Mouse (Mus musculus): ENCODE data around the gene Pygo1.

The Pygo1 gene

DNA sequence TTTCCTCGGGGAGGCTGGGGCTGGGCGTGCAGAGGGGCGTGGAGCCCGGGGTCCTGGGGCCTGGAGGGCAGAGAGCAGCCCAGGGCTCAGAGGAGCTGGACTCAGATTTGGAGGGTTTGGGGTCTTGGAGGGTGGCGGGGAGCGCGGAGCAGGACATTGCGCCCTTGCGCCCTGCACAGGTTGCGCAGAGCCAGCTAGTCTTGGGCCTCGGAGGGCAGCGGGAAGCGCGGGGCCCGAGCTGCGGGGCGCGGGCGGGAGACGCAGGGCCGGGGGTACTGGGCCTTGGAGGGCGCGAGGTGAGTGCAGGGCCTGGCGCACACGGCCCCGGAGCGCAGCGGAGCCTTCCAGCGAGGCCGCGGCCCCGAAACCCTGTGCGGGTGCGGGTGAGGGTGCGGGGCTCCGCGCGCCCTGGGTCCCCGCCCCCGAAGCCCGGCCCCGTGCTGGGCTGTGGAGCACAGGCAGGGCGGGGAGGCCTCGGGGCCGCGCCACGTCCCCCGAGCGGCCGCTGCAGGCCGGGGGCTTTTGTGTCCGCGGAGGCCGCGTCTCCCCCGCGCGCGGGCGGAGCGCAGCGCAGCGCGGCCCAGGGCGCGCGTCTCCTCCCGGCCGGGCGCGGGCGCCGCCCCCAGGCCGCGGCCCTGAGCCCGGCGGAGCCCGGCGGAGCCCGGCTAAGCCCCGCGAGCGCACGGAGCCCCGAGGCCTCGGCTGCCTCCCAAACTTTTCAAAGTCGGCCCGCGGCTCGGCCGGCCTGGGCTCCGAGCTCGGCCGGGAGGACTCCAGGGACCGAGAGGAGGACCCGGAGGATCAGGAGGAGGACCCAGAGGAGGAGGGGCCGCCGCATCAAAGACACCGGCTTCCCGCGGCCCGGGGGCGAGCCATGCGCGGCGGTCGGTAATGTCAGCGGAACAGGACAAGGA is at the start of gene Pygo1:
Gene Pygo1, plus strand, starts transcription at position 625 of the 914 bp plus-strand sequence.
- DNase-seq (ENCODE audit: low spot score in 2 of 2): peak; percentile 32 to 40

DNA sequence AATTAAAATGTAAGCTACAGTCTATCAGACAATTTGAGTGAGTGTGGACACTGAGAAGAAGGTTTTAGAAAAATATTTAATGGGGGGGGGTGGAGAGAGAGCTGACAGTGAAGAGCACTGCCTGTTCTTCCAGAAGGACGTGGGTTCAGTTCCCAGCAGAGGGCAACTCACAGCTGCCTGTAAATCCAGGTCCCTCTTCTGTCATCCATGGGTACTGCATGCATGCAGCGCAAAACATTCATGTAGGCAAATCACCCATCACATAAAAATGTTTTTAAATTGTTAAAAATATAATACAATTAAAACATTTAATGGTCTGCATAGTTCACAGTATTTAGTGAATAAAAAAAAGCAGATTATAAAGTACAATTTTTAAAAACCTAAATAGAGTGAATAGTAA is 49.6 kb upstream of the Pygo1 start:
- DNase-seq (ENCODE audit: low spot score in 2 of 2): no peak

DNA sequence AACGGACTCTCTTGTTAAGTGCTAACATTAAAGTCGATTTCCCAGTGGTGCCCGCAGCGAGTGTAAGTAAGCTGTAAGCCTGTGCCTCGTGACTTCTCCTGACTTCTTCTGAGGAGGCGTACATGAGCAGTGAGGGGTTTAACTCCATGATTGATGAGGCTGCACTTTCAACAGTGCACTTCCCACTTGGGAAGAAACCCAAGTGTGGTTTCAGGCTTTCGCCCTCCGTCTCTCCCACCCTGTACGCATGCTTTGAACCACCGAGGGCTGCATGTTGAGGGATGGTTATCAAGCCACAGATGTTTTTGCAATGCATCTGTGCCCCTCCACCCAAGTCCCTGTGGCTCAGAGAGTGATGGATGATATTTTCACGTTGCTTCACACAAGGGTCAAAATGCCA is 47.5 kb upstream of the Pygo1 start:
- DNase-seq (ENCODE audit: low spot score in 2 of 2): no peak

DNA sequence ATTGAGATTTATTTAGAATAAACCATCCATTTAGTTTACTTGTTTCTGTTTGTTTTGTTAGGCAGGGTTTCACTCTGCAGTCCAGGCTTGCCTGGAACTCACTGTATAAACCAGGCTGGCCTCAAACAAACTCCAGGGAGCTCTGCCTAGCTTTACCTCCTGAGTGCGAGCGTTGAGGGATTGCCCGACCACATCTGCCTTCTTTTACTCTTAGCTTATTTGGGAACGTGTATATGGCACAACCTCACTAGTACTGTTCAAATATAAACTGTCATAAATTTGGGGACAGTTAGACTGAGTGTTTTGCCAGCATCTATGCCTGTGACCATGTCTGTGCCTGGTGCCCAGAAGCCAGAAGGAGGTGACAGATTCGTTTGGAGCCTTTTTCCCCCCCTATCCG is 46.8 kb upstream of the Pygo1 start:
- no peak for DNase-seq (ENCODE audit: low spot score in 2 of 2)

DNA sequence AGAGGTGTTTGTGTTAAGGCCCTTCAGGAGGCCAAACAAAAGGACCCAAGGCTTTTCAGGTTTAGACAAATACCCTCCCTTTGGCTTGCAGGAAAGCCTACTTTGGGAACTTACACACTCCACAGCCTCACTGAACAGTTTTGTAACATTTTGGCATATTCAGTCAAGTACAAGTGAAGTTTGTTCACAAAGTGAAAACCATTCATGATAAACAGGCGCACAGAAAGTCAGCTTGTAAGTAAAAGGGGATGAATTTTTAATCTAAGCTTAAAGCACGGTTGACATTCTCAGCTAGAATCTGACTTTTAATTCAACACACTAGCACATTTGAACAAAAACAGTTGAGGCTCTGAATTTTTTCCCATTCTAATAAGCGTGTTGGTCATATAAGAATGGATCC is 45.8 kb upstream of the Pygo1 start:
- no peak for DNase-seq (ENCODE audit: low spot score in 2 of 2)

DNA sequence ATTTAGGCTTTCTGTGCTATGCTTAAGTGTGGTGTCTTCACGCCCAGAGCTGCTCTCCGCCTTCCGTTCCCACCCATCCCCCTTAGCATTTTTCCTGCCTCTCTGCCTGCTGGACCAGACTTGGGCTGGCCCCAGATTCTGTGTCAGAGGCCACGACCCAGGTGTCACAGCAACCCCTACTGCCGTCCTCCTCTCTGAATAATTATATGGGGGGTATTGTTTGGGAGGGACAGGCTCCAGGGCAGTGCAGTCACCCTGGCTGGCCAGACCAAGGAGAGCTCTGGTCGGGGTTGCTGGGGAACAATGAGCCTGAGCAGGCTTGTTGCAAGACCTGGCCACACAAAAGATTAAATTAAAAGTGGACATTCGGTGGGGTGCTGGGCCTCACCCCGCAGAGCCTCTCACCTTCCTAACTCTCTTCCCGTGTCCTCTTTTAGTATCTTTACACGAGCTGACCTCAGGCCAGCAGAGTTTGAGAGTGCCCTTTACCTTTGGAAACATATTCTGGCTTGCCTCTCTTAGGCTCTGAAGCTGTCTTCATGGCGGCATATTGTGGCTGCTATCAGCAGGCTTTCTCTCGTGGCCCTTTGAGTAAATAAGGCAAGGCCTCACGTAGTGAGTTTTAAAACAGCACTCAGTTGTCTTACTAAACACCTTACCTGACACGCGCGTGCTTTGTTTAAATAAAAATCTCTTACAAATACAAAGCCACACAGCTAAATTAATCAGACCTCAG is 45.1 kb upstream of the Pygo1 start:
- DNase-seq (ENCODE audit: low spot score in 2 of 2): no peak

DNA sequence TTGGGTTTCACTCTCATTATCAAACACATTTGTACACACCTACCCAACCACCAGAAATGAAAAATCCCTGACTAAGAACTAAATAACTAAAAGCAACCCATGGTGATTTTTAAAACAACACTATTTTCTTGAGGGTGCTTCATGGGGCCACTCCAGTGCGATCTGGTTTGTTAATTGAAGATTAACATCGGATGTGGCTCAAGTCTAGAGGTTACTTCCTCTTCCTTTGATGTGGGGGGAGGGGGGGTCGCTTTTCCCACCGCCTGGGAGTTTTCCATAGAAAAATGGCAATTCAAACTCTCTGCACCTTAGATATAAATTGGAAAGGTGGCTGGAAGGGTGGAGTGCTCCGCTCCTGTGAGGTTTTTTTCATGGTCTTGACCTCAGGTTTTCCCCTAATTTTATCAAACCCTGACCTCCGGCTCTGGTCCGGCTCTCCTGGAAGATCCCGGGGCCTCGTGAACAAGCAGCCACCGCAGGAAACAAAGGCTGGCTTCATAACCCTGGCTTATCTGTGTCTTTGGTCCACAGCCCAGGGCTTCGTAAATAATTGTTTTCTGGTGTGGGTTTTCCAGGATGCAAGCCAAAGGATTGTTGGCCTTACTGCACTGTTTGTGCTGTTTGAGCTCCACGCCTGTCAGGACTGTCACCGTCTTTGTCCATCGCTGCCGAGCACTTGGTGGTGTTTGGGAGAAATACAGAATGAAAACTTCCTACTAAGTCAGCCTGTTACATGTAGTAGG is 44.2 kb upstream of the Pygo1 start:
- no peak for DNase-seq (ENCODE audit: low spot score in 2 of 2)

DNA sequence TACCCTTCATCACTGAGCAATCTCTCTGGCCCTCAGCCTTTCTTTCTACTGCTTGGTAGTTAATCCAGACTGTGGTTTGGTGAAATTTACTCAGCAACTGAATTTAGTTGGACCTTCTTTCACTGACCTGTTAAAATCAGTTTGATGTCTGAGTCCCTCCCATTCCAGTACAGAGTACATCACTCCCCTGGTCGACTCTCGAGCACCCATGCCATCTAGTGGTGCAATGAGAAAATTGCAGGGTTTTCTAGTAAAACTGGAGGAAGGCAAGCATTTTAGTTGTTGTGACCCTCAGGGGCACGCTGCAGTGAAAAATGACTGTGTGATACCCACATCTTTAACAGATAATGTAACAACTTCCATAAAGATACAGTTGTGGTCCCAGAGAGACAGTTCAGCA is 41.5 kb upstream of the Pygo1 start:
- DNase-seq (ENCODE audit: low spot score in 2 of 2): peak; percentile 52 to 74

DNA sequence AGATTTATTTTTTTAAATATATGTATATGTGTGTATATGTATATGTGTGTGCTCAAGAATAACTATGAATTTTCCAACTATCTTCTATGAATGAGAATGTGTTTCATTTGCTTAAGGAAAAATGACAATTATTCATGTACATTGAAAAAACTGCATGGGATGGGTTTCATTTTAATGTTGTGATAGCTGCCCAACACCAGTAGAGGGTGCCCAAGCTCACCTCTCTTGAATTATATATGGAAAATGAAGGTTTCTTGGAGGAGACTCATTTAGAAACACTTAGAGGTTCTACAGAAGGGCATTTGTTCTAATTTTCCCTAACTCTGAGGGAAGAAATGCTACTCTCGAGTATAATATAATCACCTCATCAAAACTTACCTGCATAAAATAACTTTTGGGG is 35.7 kb upstream of the Pygo1 start:
- peak; percentile 38 to 42 for DNase-seq (ENCODE audit: low spot score in 2 of 2)

DNA sequence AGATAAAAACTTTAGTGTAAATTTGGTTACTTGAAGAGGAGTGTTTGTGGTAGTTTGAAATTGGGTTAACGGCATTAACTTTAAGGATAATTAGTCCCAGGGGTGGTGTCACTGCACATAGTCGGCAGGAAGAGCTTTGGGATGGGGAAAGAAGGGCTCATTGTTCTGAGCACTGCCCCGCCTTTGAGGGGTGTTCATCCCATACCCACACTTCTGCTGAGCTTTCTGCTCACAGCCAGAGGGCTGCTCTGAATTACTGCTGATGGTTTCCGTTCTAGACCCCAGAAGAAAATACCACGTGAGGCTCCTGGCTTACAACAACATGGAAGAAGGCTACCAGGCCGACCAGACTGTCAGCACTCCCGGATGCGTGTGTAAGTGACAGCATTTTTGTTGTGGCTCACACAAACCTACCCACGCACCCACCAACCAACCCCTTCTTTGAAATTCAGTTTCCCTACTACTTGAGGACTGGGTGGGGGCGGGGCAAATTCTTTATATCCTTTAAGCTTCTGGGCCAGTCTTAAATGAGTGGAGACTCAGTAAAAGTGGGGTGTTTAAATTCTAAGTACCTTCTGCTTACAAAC is 34.9 kb upstream of the Pygo1 start:
- no peak for DNase-seq (ENCODE audit: low spot score in 2 of 2)

DNA sequence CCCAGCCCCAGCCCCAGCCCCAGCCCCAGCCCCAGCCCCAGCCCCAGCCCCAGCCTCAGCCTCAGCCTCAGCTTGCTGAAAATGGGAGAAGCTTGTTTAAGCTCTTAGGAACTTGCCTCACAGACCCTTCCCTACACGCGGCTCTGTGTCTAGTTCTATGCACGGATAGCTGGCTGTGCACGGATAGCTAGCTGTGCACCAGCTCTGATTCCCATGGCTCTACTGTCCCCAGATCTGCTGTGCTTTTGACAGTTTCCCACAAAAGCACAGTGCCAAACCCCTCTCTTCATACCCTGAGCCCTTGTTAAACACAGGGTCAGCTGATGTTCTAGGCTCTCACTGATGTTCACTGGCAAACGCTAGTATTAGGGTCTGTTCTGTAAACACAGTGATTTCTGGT is 32.7 kb upstream of the Pygo1 start:
- no peak for DNase-seq (ENCODE audit: low spot score in 2 of 2)

DNA sequence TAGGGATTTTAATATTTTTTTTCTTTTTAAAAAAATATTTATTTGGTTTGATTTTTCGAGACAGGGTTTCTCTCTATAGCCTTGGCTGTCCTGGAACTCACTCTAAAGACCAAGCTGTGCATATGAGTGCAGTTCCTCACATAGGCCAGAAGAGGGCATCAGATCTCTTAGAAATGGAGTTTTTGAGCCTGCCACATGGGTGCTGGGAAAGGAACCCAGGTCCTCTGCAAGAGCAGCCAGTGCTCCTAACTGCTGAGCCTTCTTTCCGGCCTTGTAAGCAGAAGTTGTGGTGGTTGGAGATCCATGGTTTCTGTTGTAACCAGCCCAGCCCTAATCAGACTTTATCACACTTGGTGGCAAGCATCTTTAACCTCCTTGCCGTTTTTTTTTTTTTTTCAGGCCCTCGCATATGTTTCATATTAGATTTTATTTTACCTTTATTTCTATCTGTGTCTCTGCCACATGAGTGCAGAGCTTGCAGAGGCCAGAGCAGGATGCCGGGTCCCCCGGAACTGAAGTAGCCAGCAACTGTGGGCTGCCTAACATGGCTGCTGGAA is 30.6 kb upstream of the Pygo1 start:
- no peak for DNase-seq (ENCODE audit: low spot score in 2 of 2)

DNA sequence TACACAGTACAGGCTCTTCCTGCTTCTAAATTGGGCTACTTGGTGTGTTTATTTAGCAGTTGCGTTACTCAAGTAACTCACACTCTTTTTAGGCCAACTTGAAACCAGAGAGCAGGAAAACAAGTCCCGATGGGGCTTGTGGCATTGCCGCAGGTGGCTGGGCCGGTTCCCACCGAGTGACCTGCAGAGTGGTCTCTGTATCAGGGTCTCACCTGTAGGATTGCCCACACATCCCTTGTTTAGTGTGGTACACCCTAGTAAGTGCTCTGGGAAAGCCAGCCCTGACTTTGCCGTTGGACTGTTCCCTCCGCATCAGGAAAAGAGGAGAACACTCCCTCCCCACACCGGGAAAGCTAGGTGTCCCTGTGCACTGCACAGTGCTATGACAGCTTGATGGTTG is 23.4 kb upstream of the Pygo1 start:
- DNase-seq (ENCODE audit: low spot score in 2 of 2): no peak

DNA sequence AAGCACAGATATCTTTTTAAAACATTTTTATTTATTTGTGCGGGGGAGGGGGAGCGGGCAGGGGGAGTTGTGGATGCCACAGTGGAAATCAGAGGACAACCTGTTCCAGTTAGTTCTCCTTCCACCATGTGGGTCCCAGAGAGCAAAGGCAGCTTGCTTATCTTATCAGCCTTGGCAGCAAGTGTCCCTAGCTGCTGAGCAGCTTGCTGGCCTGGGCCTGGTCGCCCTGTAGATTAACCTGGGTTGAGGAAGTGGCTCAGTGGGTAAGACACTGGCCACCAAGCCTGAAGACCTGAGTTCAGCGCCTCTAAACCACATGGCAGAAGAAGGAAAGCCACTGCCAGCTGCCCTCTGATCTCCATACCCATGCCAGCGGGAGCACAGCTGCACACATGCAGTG is 22.8 kb upstream of the Pygo1 start:
- no peak for DNase-seq (ENCODE audit: low spot score in 2 of 2)

DNA sequence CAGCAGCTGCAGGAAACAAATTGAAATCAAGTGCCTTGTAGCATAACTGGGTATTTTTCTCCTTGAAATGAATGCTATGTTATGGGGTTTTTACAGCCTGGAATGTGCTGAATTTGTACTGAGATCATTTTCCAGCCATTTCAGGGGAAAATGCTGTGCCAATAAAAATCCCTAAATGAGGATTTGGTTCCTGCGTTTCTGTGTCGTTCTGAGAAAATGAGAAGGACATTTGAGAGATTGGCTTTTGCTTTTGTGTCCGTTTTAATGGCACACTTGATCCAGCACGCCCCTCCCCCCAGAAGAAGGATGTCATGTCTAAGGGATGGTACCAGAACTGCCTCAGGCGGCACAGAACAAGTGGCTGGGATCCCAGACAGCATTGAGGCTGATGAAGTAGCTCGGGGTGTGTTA is 18.7 kb upstream of the Pygo1 start:
- no peak for DNase-seq (ENCODE audit: low spot score in 2 of 2)

DNA sequence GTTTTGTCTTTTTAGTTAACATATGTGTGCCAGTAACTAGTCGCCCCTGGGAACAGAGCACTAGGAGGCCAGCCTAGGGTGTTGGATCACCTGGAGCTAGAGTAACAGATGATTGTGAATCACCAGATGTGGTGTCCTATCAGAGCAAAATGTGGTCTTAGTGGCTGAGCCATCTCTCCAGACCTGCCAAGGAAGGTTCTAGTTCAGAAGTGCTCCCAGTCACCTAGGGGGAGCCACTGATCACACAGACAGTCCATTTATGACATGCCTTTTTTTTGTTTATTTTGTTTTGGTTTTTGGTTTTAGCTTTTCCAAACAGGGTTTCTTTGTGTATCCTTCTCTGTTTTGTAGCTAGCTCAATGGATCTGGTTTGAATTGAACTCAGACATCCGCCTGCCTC is 14.1 kb upstream of the Pygo1 start:
- DNase-seq (ENCODE audit: low spot score in 2 of 2): no peak

DNA sequence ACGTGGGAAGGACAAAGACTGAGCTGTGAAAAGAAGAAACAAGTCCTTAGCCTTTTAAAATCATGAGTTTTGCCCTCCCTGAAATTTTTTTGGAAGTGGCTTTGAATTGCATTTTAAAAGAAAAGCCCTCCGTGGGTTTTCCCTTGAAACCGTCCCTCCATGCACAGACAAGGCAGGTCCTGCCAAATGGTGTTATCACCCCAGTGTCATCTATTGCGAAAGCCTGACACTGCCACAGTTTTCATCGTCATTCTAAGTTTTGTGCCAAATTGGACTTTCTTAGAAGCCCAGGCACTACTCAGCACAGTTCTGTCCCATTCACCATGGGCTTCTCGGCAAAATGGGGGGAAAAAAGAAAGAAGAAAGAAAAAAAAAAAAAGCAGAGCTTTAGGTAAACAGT is 11.9 kb upstream of the Pygo1 start:
- DNase-seq (ENCODE audit: low spot score in 2 of 2): no peak

DNA sequence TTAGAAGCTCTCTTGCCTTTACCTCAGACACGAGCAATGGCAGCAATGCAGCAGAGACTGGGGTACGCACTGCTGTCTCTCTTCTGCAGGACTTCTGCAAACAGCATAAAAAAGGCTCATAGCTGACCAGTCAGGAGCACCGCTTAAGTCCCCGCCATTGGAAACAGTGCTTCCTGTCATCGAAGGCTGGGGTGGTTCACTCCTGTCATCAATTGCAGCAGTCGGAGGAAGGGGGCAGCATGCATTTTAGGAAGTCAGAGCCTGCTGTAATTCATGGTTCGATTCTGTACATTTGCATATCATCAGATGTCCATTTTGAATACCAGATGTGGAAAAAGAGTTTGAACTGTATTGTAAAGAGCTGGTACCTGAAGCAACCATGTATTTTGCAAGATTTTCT is 9.7 kb upstream of the Pygo1 start:
- no peak for DNase-seq (ENCODE audit: low spot score in 2 of 2)

DNA sequence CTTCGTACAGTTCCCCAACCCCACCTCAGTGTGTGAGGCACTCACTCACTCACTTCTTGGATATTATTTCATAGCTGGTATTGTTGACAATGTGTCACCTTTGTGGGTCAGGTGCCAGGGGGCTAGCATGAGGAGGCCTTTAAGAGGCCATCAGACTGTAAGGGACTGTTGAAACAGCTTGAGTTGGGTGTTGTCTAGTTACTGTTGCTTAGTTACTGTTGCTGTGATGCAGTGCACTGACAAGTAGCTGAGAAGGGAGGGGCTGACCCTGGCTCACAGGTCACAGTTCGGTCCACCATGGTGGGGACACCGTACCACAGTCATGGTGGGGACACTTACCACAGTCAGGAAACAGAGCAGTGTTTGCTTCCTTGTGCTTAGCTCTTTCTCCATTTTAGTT is 2.4 kb upstream of the Pygo1 start:
- DNase-seq (ENCODE audit: low spot score in 2 of 2): no peak

DNA sequence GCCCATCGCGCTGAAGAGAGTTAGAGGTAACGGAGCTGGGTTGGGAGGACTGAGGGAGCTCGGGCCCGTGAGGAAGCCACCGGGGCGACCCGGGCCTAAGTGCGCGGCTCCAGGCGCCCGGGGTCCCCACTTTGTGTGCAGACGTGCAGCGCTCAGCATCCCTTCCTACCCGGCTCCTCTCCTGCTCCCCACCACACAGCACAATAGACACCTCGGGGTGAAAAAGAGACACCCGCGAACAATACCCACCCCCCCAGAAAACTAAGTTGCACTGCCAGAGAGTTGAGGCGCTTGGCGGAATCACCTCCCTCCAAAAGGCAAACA is 452 bp downstream of the Pygo1 start:
- peak in 1 of 2 experiments; percentile 56 for DNase-seq (ENCODE audit: low spot score in 2 of 2)

DNA sequence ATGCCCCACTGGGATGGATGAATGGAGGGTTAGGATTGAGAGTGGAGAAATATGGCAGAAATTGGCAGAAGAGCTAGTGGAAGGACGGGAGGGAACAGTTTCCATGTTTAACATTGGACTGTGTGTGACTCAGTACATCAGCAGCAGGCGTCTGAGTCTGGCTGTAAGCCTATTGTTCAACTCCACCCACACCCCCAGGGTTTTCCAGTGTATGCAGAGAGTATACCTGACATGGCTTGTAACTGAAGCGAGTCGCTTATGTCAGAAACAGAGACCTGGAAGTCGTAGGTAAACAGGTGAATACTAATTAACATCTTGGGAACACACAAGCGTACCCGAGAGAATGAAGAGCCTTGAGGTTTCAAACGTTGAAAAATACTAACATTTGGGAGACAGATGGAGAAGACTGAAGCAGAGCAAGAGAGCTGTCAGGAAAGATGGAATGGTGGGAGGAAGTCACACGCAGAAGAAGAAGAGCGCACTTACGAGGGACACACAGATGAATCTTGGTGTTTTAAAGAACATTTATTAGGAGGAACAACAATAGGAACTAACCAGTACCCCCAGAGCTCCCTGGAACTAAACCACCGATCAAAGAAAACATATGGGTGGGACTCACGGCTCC is 5.8 kb downstream of the Pygo1 start:
- peak; percentile 76 to 83 for DNase-seq (ENCODE audit: low spot score in 2 of 2)

All from right cerebral cortex, adult 2 months (tissue).